Mouse (Mus musculus) thymus, adult 2 months (tissue): ENCODE measurements around the gene Farsa. TPM values are rescaled to one million over a fixed set of nuclear protein-coding genes. Genes with fewer than 3 reads are reported as not detected.

ENCODE experiments used
- DNase-seq: peaks from one replicate; pipeline ENCODE4 v3.0.0; 2021
- H3K27ac ChIP-seq: fragments of 200-500 bp; 2 replicates; pipeline ENCODE4 v1.5.1; 2012; ENCODE audit warnings: low read length, control low read depth; ENCODE audit not compliant: control insufficient read depth, insufficient read depth
- H3K27me3 ChIP-seq: fragments of 200-500 bp; 2 replicates; pipeline ENCODE4 v1.6.1; 2012; ENCODE audit warnings: mild to moderate bottlenecking, low read length, moderate library complexity, mixed read lengths; ENCODE audit not compliant: control insufficient read depth, insufficient read depth
- H3K36me3 ChIP-seq: fragments of 200-500 bp; 2 replicates; pipeline ENCODE4 v1.6.1; 2012; ENCODE audit warnings: mild to moderate bottlenecking, low read length, moderate library complexity; ENCODE audit not compliant: control insufficient read depth, insufficient read depth
- H3K4me1 ChIP-seq: fragments of 200-500 bp; replicated peaks from 2 replicates; pipeline ENCODE4 v1.6.1; 2012; ENCODE audit warnings: low read length; ENCODE audit not compliant: control insufficient read depth, insufficient read depth
- H3K4me3 ChIP-seq: fragments of 200-500 bp; 2 replicates; pipeline ENCODE4 v1.5.1; 2012; ENCODE audit warnings: mild to moderate bottlenecking, low read length, control low read depth, moderate library complexity; ENCODE audit not compliant: control insufficient read depth, insufficient read depth
- CTCF ChIP-seq: fragments of 200-500 bp; IDR thresholded peaks from 2 replicates; pipeline ENCODE4 v1.5.1; 2012; ENCODE audit warnings: mild to moderate bottlenecking, control low read depth, low read length, moderate library complexity, borderline replicate concordance; ENCODE audit not compliant: control insufficient read depth, poor library complexity, insufficient read depth; ENCODE audit errors: extremely low read depth
- POLR2A ChIP-seq: fragments of 200-500 bp; IDR thresholded peaks from 2 replicates; pipeline ENCODE4 v1.6.1; 2012; ENCODE audit warnings: mild to moderate bottlenecking, low read length, control low read depth, moderate library complexity; ENCODE audit not compliant: control insufficient read depth, poor library complexity, insufficient read depth; ENCODE audit errors: extremely low read depth
- WGBS: fragments of 180-500 bp; shearing (Covaris S2); methylation state at CpG from one replicate; pipeline ENCODE4 v1.1.7; 2018; 5-methylcytosine and 5-hydroxymethylcytosine counted together
- polyA plus RNA-seq: library from polyadenylated mRNA; depleted of rRNA; stranded (reverse); fragments of >200 nt; gene quantifications from 2 replicates; pipeline ENCODE4 v1.2.3, GENCODE M21; 2012

The Farsa gene
- polyA plus RNA-seq, 1 experiment = 103 TPM

DNA sequence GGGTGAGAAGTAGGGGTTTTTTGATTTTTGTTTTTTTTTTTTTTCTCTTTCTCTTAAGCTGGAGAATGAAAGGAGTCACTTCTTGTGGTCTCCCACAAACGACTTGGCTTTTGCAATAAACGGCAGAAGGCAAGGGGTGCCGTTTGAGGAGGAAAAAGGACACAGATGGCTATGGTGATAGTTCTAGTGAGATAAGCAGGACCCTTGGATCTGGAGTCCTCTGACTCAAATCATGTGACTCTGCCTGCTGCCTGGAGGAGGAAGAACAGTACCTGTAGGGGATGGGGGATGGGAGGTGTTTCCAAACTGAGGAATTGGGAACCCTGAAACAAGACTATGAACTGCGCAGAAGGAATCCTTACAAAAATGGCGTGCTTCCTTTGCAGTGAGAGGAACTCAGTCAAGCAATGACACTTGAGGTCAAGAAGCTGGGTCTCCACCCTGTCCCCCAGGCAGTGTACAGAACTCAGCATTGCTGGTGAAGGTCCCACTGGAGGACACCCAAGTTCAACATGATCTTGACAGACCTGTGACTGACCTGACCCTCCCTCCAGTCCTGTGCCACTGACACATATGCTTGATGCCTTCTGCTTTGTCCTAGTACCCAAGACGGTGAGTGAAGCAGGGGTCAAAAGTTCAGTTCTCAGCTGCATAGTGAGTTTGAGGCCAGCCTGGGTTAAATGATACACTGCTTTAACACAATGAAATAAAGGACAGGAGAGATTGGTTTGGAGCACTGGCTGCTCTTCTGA lies 8.9 kb upstream of the Farsa start:
- H3K27me3 ChIP-seq = no peaks in the 10 kb centered on the region
- 4% methylated on average over 6 of the region's 6 CpGs for WGBS
- no peak overlapping the region for H3K4me3 ChIP-seq
- TF ChIP-seq CTCF (no peak), POLR2A (no peak)
- peak; percentile 29 for DNase-seq
- peak overlapping the region; percentile 84 for H3K27ac ChIP-seq
- peaks cover 14% of the 10 kb centered on the region for H3K4me1 ChIP-seq
- H3K36me3 ChIP-seq = peaks cover 19% of the 10 kb centered on the region

DNA sequence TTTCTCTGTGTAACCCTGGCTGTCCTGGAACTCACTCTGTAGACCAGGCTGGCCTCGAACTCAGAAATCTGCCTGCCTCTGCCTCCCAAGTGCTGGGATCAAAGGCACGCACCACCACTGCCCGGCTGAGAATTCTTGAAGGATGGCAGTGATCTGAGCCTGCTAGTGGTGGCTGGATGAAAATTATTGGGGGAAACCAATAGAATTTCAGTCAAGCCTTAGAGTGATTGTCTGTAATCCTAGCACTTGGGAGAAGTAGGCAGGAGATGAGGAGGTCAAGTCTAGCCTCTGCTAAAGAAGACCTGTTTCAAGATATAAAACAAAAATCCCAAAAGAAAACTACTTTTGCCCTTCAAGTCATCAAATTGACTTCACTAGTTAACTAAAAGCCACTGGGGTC lies 355 bp upstream of the Farsa start:
- Histone ChIP-seq H3K27me3 (no peaks in the 10 kb centered on the region), H3K4me1 (peaks cover 6% of the 10 kb centered on the region; the same call in 1 of the 2 replicates), H3K4me3 (no peak overlapping the region), H3K27ac (no peak overlapping the region), H3K36me3 (peaks cover 9% of the 10 kb centered on the region)
- TF ChIP-seq CTCF (no peak), POLR2A (no peak)
- WGBS = 98% methylated on average over 3 of the region's 3 CpGs
- no peak for DNase-seq

DNA sequence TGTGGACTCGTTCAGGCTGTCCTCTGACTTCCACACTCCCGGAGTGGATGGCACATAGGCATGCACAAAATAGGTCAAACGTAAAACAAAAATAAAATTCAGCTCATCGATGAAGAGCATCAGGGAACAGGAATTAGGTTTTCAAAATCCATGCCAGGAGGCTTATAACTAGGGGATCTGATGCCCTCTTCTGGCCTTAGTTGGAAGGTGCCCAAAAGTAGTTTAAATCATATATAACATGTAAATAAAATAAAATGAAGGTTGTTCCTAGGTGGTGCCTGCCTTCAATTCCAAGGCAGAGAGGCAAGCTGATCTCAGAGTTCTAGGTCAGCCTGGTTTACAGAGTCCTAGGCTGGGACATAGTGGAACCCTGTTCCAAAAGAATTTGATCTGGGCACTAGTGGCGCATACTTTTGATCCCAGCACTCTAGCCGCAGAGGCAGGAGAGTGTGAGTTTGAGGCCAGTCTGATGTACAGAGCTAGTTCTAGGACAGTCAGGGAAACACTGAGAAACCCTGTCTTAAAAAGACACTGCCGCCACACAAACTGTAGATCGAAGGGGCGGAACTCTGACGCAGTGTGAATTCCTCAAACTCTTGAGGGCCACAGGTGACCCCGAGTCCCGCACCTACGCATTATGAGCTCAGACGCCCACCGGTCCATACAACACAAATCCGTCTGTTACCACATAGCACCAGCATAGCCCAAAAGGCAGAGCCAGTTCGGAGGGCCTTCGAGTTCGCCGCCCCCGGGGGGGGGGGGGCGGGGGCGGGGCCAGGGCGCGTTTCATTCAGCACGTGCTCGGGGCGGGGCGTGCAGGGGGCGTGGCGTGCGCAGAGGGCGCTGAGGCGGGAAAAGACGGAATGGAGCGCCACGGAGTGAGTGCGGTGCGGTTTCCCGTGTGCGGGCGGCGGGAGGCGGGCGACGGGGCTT lies 14.9 kb downstream of the Farsa start, which contains the start of gene Syce2:
Syce2 (plus strand) TSS at position 736 of the 933 bp plus-strand sequence.
- WGBS = 4% methylated on average over 45 of the region's 46 CpGs
- peak within 1 kb of the TSS; percentile 49 for H3K4me3 ChIP-seq
- H3K4me1 ChIP-seq = peaks cover 16% of the 10 kb centered on the region
- H3K27ac ChIP-seq = no peak within 1 kb of the TSS
- peaks cover 17% of the 10 kb centered on the region for H3K36me3 ChIP-seq
- DNase-seq = peak; percentile 84
- H3K27me3 ChIP-seq = no peaks in the 10 kb centered on the region
- TF ChIP-seq CTCF (no peak), POLR2A (no peak)

DNA sequence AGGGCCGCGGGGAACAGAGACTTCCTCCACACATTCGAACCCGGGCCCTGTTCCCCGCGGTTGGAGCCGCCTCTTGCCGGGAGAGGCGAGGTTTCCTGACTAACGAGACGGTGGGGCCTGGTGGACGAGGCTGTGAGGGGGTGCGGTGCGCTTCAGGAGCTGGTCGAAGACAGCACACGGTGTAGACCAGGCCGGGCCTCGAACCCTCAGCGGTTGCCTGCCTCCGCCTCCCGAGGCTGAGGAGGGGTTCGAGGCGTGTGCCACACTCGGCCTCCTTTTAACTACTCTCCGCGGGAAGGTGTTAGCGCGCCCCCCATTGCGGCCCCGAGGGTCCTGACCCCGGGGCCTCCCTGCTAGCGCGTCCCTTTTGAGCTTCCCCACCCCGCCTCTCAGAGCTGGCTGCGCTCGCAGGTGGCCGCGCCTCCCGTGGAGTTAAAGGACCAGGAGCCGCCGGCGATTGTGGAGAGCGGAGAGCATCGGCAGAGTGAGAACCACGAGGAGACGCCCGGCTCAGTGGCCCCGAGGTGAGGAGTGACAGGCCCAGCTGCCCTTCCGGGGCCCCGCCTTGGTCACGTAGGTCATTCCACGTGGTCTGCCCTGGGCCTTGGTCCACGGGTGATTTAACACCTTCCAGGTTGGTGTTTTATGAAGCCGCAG lies 15.6 kb downstream of the Farsa start:
- WGBS = 3% methylated on average over 54 of the region's 54 CpGs
- Histone ChIP-seq H3K36me3 (peaks cover 16% of the 10 kb centered on the region), H3K27me3 (no peaks in the 10 kb centered on the region), H3K4me3 (peak overlapping the region; percentile 49), H3K4me1 (peaks cover 16% of the 10 kb centered on the region), H3K27ac (no peak overlapping the region)
- peak; percentile 37 for DNase-seq
- no peak for TF ChIP-seq CTCF
- 0 out of 2 replicates have a peak, but pooled peaks have one; percentile 14 for TF ChIP-seq POLR2A

DNA sequence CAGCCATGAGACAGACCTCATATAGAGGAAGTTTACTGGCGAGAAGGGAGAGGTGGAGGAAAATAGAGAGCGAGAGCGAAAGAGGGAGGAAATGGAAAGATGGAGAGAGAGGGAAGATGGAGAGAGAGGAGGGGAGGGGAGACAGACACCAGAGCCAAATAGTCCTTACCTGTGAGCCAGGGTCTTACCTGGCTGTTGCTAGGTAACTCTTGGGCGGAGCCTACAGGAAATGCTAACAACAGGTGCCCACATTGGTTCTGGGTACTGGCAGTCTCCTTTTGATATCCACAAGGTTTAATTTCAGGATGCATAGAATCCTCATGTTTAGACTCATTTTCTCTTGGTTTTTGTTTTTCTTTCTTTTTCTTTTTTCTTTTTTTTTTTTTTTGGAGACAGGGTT lies 16.2 kb downstream of the Farsa start:
- peaks cover 10% of the 10 kb centered on the region for H3K36me3 ChIP-seq
- peaks cover 16% of the 10 kb centered on the region for H3K4me1 ChIP-seq
- H3K4me3 ChIP-seq = peak overlapping the region; percentile 49; the same call in 1 of the 2 replicates
- H3K27me3 ChIP-seq = no peaks in the 10 kb centered on the region
- DNase-seq = no peak
- no peak overlapping the region for H3K27ac ChIP-seq
- TF ChIP-seq POLR2A (no peak), CTCF (no peak)
- 70% methylated on average over 4 of the region's 4 CpGs for WGBS

DNA sequence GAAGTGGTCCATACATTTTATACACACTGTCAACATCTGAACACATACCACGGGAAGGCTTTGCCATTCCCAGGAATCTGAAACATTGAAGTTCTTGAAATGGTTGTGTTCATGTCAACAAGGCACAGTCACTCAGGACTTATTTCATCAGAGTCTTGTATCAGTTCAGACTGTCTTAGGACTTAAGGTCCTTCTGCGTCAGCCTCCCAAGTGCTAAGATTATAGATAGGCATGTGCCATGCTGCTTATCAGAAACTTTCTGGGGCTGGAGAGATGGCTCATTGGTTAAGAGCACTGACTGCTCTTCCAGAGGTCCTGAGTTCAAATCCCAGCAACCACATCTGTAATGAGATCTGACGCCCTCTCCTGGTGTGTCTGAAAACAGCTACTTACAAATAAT lies 17.6 kb downstream of the Farsa start:
- H3K36me3 ChIP-seq = no peaks in the 10 kb centered on the region; the same call in 1 of the 2 replicates
- 93% methylated on average over 3 of the region's 3 CpGs for WGBS
- TF ChIP-seq CTCF (no peak), POLR2A (no peak)
- H3K4me1 ChIP-seq = peaks cover 16% of the 10 kb centered on the region
- no peak overlapping the region for H3K27ac ChIP-seq
- no peaks in the 10 kb centered on the region for H3K27me3 ChIP-seq
- no peak for DNase-seq
- no peak overlapping the region for H3K4me3 ChIP-seq
